Mouse (Mus musculus) layer of hippocampus, postnatal 10 days (tissue): ENCODE results near the gene Flnb. TPM values are rescaled to one million over a fixed set of nuclear protein-coding genes. Genes with fewer than 3 reads are reported as not detected.

Experiments
- DNase-seq, 2 experiments: peaks; one replicate each; pipeline ENCODE4 v3.0.0; 2021; ENCODE audit warnings: low spot score in 2 of 2
- total RNA-seq, 2 experiments: library from RNA; stranded (reverse); gene quantifications; 2 replicates each; pipeline ENCODE4 v1.2.3; 2021

Flnb gene
- total RNA-seq, 2 experiments from 2014 or later, result 32.1 to 34.2 TPM

GRCm38 (mm10) chr14:7943101-7943800 lies 125.5 kb downstream of the Flnb start:
- peak; percentile 43 to 55 for DNase-seq

- no peak for DNase-seq
Observed at GRCm38 (mm10) chr14:7943801-7944135, 126.0 kb downstream of the Flnb start.

GRCm38 (mm10) chr14:7944349-7945039 lies 126.7 kb downstream of the Flnb start:
- DNase-seq, result peak in 1 of 2 experiments; percentile 52

- DNase-seq, result no peak
Observed at GRCm38 (mm10) chr14:7945261-7945660, 127.5 kb downstream of the Flnb start.

- DNase-seq, result no peak
Observed at GRCm38 (mm10) chr14:7951234-7951633, 133.5 kb downstream of the Flnb start.

GRCm38 (mm10) chr14:7952610-7953254 lies 135.0 kb downstream of the Flnb start:
- DNase-seq, result no peak

GRCm38 (mm10) chr14:7954071-7954471 lies 136.3 kb downstream of the Flnb start:
- DNase-seq, result no peak

GRCm38 (mm10) chr14:7956427-7956826 lies 138.7 kb downstream of the Flnb start:
- DNase-seq, result no peak

- DNase-seq, result no peak
Observed at GRCm38 (mm10) chr14:7957049-7957448, 139.3 kb downstream of the Flnb start, which contains the start of gene Gm45521. Gene Gm45521 (plus strand): TSS chr14:7957288.

- peak; percentile 56 to 65 for DNase-seq
Observed at GRCm38 (mm10) chr14:7960616-7961015, 142.9 kb downstream of the Flnb start.

- DNase-seq, result no peak
Observed at GRCm38 (mm10) chr14:7961714-7962113, 144.0 kb downstream of the Flnb start.

GRCm38 (mm10) chr14:7962626-7963025 lies 144.9 kb downstream of the Flnb start:
- no peak for DNase-seq

GRCm38 (mm10) chr14:7963160-7963559 lies 145.4 kb downstream of the Flnb start:
- no peak for DNase-seq

GRCm38 (mm10) chr14:7964219-7964889 lies 146.6 kb downstream of the Flnb start:
- peak; percentile 74 to 83 for DNase-seq

GRCm38 (mm10) chr14:7971889-7972493 lies 154.2 kb downstream of the Flnb start:
- peak in 1 of 2 experiments; percentile 35 for DNase-seq

GRCm38 (mm10) chr14:7974643-7975042 lies 156.9 kb downstream of the Flnb start:
- no peak for DNase-seq

GRCm38 (mm10) chr14:7975177-7975576 lies 157.4 kb downstream of the Flnb start:
- no peak for DNase-seq

- no peak for DNase-seq
Observed at GRCm38 (mm10) chr14:7977471-7977870, 159.7 kb downstream of the Flnb start.

GRCm38 (mm10) chr14:7978183-7978582 lies 160.4 kb downstream of the Flnb start:
- DNase-seq, result no peak

GRCm38 (mm10) chr14:7981226-7981625 lies 163.5 kb downstream of the Flnb start:
- no peak for DNase-seq

GRCm38 (mm10) chr14:7986913-7987312 lies 169.2 kb downstream of the Flnb start:
- no peak for DNase-seq
